Mouse (Mus musculus) cerebellum, adult 2 months (tissue): ENCODE measurements around the gene Vgll4.

Experiments used
- CTCF ChIP-seq: fragments of 200-500 bp; IDR thresholded peaks from 2 replicates; pipeline ENCODE4 v1.5.1; 2011; ENCODE audit warnings: low read depth, mild to moderate bottlenecking, control low read depth, low read length, moderate library complexity, borderline replicate concordance; ENCODE audit not compliant: insufficient read depth
- POLR2A ChIP-seq: fragments of 200-500 bp; IDR thresholded peaks from 2 replicates; pipeline ENCODE4 v1.6.1; 2011; ENCODE audit warnings: low read length, control low read depth, borderline replicate concordance; ENCODE audit not compliant: insufficient read depth

- TF ChIP-seq CTCF, result no peak
- TF ChIP-seq POLR2A, result no peak
Observed at GRCm38 (mm10) chr6:115010304-115010703, 40.5 kb upstream of the Vgll4 start.
